Mouse (Mus musculus): Measurements from ENCODE around the gene Gm28308. TPM values are rescaled to one million over a fixed set of nuclear protein-coding genes. Genes with fewer than 3 reads are reported as not detected.

Gene Gm28308
- polyA plus RNA-seq, 1 experiment from 2014 or later, result not detected

DNA sequence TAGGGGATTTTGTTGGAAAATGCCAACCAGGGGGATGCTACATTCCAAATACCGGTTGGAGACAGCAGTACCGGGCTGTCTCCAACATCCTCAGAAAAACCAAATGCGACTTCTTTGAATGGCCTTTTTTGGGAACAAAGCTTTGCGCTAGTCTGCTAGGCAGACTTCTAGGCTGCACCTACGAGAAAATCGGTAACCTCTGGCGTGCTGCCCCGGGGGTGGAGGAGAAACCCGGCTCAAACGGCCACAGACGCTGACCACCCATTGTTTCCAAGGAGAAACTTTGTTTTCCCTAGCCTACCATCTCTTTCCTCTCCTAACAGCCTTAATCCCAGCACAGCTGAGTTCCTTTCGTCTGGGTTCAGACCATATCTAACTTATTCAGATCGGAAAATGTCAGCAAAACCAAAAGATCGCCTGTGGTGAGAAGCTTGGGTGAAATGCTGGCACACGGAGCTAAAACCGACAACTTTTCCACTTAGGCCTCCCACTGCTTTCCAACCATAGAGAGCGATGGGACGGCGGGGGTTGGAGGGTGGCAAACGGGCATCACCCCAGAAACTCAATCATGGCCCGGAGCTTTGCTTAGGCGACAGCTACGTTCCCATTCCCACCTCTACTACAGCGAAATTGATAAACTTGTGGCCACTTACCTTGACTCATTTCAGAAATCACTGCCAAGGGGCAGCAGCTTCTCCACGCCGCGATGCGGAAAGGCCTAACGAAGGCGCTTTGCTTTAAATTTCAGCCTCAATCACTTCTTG lies 26.7 kb upstream of the Gm28308 start:
- Histone ChIP-seq H3K4me1 (ENCODE audit: insufficient read depth, low read length) (peaks cover 45% of the 10 kb centered on the region), H3K36me3 (ENCODE audit: insufficient read depth, low read length) (no peaks in the 10 kb centered on the region; the same call in 1 of the 2 replicates), H3K9ac (replicated peaks; ENCODE audit: low read length) (peak overlapping the region; percentile 98), H3K4me2 (replicated peaks; ENCODE audit: low read depth, low read length) (peak overlapping the region; percentile 84), H3K27ac (ENCODE audit: low read length) (peak overlapping the region; percentile 99), H3K9me3 (ENCODE audit: low read length) (no peaks in the 10 kb centered on the region), H3K4me3 (ENCODE audit: low read length) (peak overlapping the region; percentile 83), H3K27me3 (ENCODE audit: insufficient read depth, low read length) (0 out of 2 replicates have a peak, but pooled peaks cover 3% of the 10 kb centered on the region)
- 0% methylated on average over 30 of the region's 30 CpGs for WGBS
- ATAC-seq (ENCODE audit: low FRiP score, low TSS enrichment), result no peak

DNA sequence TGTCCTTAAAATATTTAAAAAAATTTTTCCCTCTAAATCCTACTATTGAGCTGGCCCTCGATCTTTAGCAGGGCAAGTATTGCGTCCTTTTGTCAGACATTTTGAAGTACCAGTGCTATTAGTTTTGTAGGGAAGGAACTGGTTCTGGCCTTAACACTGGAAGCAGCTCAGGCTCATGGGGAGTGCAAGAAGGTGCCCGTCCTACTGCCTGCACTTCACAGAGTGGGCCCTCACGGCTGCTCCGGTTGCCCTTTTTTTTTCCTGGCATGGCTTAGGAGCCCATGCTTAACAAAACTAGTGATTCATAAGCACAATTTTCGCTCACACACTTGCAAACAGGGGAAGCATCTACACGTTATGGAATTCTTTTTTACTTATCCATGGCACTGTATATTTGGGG lies 25.8 kb upstream of the Gm28308 start:
- H3K27ac ChIP-seq (ENCODE audit: low read length), result peak overlapping the region; percentile 73; the same call in 1 of the 2 replicates
- ATAC-seq (ENCODE audit: low FRiP score, low TSS enrichment), result no peak
- H3K4me3 ChIP-seq (ENCODE audit: low read length), result peak overlapping the region; percentile 83
- 0 out of 2 replicates have a peak, but pooled peaks cover 3% of the 10 kb centered on the region for H3K27me3 ChIP-seq (ENCODE audit: insufficient read depth, low read length)
- H3K9ac ChIP-seq (replicated peaks; ENCODE audit: low read length), result peak overlapping the region; percentile 83
- peak overlapping the region; percentile 84 for H3K4me2 ChIP-seq (replicated peaks; ENCODE audit: low read depth, low read length)
- no peaks in the 10 kb centered on the region; the same call in 1 of the 2 replicates for H3K36me3 ChIP-seq (ENCODE audit: insufficient read depth, low read length)
- peaks cover 45% of the 10 kb centered on the region for H3K4me1 ChIP-seq (ENCODE audit: insufficient read depth, low read length)
- H3K9me3 ChIP-seq (ENCODE audit: low read length), result no peaks in the 10 kb centered on the region
- 2% methylated on average over 7 of the region's 7 CpGs for WGBS

DNA sequence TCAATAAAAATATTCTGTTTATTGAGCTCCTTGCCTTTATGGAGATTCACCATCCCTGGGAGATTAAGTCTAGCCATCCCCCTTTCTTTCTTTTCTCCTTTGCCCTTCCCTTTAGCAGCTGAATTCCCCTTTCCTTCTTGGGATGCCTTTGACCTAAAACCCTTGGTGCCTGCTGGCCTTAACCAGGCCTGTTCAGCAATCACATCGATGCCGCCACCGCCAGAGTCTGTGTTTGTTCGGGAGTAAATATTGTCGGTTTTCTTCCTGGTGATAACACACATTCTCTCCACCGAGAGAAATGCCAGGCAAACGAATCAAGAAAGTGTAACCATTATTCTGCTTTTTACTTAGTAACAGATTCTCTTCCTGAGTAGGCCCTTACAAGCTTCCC lies 25.0 kb upstream of the Gm28308 start:
- H3K4me2 ChIP-seq (replicated peaks; ENCODE audit: low read depth, low read length), result peak overlapping the region; percentile 84
- H3K9ac ChIP-seq (replicated peaks; ENCODE audit: low read length), result peak overlapping the region; percentile 99
- no peaks in the 10 kb centered on the region; the same call in 1 of the 2 replicates for H3K36me3 ChIP-seq (ENCODE audit: insufficient read depth, low read length)
- peak overlapping the region; percentile 83 for H3K4me3 ChIP-seq (ENCODE audit: low read length)
- H3K9me3 ChIP-seq (ENCODE audit: low read length), result no peaks in the 10 kb centered on the region
- ATAC-seq (ENCODE audit: low FRiP score, low TSS enrichment), result no peak
- H3K4me1 ChIP-seq (ENCODE audit: insufficient read depth, low read length), result peaks cover 45% of the 10 kb centered on the region
- H3K27ac ChIP-seq (ENCODE audit: low read length), result peak overlapping the region; percentile 86
- H3K27me3 ChIP-seq (ENCODE audit: insufficient read depth, low read length), result 0 out of 2 replicates have a peak, but pooled peaks cover 3% of the 10 kb centered on the region
- 6% methylated on average over 7 of the region's 7 CpGs for WGBS

DNA sequence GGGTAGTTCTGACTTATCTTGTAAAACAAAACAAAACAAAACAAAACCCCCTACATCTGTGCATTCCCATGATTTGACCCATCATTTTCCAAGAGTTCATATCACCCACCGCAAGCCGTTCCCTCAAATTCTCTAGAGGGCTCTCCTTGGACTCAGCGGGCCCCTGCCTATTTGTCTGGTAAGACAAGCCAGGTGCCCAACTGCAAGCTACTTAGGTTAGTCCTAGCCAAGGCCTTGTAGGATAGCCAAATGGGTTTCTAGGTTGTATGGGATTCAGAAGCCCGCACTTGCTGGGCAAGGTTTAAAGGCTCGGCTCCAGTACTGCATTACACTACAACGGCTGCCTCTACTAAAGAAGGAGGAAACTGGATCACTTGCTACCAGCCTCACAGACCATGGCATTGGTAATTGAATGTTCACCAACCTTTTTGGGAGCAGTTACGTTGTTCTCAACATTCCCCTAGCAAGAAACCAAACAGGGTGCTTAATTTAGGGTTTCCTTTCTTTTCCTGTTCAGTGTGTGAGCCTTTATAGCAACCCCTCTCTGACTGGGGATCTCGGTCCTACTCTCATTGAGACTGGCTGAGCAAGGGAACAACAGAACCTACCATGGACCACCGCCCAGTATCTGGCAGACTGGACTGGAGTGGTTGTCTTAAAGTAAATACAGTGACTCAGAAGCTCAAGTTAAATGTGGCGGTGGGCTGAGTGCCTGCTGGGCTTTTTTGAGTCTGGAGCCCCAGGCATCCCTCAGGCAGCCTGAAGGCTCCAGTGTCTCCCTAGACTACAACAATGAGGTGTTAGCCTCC lies 24.4 kb upstream of the Gm28308 start:
- H3K4me3 ChIP-seq (ENCODE audit: low read length), result peak overlapping the region; percentile 83
- H3K9me3 ChIP-seq (ENCODE audit: low read length), result no peaks in the 10 kb centered on the region
- 14% methylated on average over 10 of the region's 10 CpGs for WGBS
- 0 out of 2 replicates have a peak, but pooled peaks cover under 1% of the 10 kb centered on the region for H3K27me3 ChIP-seq (ENCODE audit: insufficient read depth, low read length)
- H3K4me2 ChIP-seq (replicated peaks; ENCODE audit: low read depth, low read length), result peak overlapping the region; percentile 84
- ATAC-seq (ENCODE audit: low FRiP score, low TSS enrichment), result no peak
- H3K27ac ChIP-seq (ENCODE audit: low read length), result peak overlapping the region; percentile 86
- H3K36me3 ChIP-seq (ENCODE audit: insufficient read depth, low read length), result no peaks in the 10 kb centered on the region; the same call in 1 of the 2 replicates
- H3K4me1 ChIP-seq (ENCODE audit: insufficient read depth, low read length), result peaks cover 39% of the 10 kb centered on the region
- H3K9ac ChIP-seq (replicated peaks; ENCODE audit: low read length), result peak overlapping the region; percentile 99

DNA sequence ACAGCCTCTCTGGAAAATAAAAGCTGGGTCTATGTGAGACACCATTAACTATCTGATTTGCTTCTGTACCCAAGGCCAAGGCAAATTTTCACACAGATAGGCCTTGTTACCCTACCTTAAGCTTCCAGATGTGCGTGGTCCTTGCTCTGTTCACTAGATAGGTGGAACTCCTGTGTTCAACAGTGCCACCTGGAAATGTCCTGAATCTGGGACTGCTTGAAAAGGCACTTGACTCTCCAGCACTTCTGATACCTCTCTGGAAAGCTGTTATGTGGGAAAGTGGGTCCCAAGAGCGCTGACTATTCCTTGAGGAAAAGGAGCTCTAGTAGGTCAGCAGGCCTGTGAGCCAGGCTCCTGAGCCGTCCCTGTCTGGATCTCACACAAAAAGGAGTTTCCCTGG lies 23.7 kb upstream of the Gm28308 start:
- Histone ChIP-seq H3K4me3 (ENCODE audit: low read length) (peak overlapping the region; percentile 83), H3K9me3 (ENCODE audit: low read length) (no peaks in the 10 kb centered on the region), H3K36me3 (ENCODE audit: insufficient read depth, low read length) (peaks cover 6% of the 10 kb centered on the region; the same call in 1 of the 2 replicates), H3K4me2 (replicated peaks; ENCODE audit: low read depth, low read length) (peak overlapping the region; percentile 84), H3K4me1 (ENCODE audit: insufficient read depth, low read length) (peaks cover 34% of the 10 kb centered on the region), H3K27me3 (ENCODE audit: insufficient read depth, low read length) (no peaks in the 10 kb centered on the region), H3K9ac (replicated peaks; ENCODE audit: low read length) (peak overlapping the region; percentile 99), H3K27ac (ENCODE audit: low read length) (peak overlapping the region; percentile 86)
- ATAC-seq (ENCODE audit: low FRiP score, low TSS enrichment), result no peak
- WGBS, result 17% methylated on average over 3 of the region's 3 CpGs

DNA sequence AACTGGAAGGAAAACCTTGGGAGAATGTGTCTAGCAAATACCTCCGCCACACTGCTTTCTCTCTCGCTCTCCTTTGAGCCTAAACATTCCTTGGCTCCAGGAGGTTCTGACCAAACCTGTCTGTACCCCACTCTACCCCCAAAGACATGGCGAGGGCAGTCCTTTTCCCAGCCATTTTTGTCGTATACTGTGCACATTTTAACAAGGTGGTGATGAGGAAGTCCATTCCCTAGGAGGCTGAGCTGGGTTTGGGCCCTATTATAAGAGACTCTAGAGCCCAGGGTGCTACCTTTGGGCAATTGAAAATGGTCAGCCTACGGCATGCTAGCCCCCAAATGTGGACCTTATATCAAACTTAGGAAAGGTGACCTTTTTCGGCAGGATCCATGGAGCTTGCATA lies 22.7 kb upstream of the Gm28308 start:
- H3K4me2 ChIP-seq (replicated peaks; ENCODE audit: low read depth, low read length), result peak overlapping the region; percentile 84
- H3K4me3 ChIP-seq (ENCODE audit: low read length), result peak overlapping the region; percentile 83
- WGBS, result 27% methylated on average over 6 of the region's 6 CpGs
- H3K36me3 ChIP-seq (ENCODE audit: insufficient read depth, low read length), result peaks cover 7% of the 10 kb centered on the region; the same call in 1 of the 2 replicates
- no peaks in the 10 kb centered on the region for H3K27me3 ChIP-seq (ENCODE audit: insufficient read depth, low read length)
- H3K9me3 ChIP-seq (ENCODE audit: low read length), result no peaks in the 10 kb centered on the region
- ATAC-seq (ENCODE audit: low FRiP score, low TSS enrichment), result no peak
- peaks cover 25% of the 10 kb centered on the region for H3K4me1 ChIP-seq (ENCODE audit: insufficient read depth, low read length)
- H3K9ac ChIP-seq (replicated peaks; ENCODE audit: low read length), result peak overlapping the region; percentile 99
- H3K27ac ChIP-seq (ENCODE audit: low read length), result peak overlapping the region; percentile 86

DNA sequence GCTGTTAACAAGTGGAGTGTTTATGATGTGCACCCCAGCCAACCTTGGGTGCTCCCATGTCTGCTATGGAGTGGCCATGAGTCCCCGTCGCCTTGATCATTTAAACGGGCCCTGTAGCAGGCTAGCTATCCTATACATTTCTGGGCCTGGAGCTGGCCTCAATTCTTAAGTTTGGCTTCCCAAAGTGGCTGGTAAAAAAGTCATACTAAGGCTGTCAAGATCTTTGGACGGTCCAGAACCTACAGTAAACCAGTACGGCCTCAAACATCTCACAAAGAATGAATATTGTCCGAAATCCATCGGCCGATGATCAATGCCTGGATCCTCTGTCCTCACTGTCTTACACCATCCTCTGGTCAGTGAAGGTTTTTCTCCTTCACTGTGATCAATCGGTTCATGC lies 22.1 kb upstream of the Gm28308 start:
- no peaks in the 10 kb centered on the region for H3K9me3 ChIP-seq (ENCODE audit: low read length)
- H3K4me1 ChIP-seq (ENCODE audit: insufficient read depth, low read length), result peaks cover 22% of the 10 kb centered on the region
- peak overlapping the region; percentile 83 for H3K4me3 ChIP-seq (ENCODE audit: low read length)
- H3K4me2 ChIP-seq (replicated peaks; ENCODE audit: low read depth, low read length), result peak overlapping the region; percentile 84
- peak overlapping the region; percentile 86 for H3K27ac ChIP-seq (ENCODE audit: low read length)
- H3K27me3 ChIP-seq (ENCODE audit: insufficient read depth, low read length), result no peaks in the 10 kb centered on the region
- ATAC-seq (ENCODE audit: low FRiP score, low TSS enrichment), result 0 out of 2 replicates have a peak, but pooled peaks have one; percentile 8
- H3K36me3 ChIP-seq (ENCODE audit: insufficient read depth, low read length), result peaks cover 7% of the 10 kb centered on the region; the same call in 1 of the 2 replicates
- peak overlapping the region; percentile 99 for H3K9ac ChIP-seq (replicated peaks; ENCODE audit: low read length)
- WGBS, result 13% methylated on average over 9 of the region's 9 CpGs

DNA sequence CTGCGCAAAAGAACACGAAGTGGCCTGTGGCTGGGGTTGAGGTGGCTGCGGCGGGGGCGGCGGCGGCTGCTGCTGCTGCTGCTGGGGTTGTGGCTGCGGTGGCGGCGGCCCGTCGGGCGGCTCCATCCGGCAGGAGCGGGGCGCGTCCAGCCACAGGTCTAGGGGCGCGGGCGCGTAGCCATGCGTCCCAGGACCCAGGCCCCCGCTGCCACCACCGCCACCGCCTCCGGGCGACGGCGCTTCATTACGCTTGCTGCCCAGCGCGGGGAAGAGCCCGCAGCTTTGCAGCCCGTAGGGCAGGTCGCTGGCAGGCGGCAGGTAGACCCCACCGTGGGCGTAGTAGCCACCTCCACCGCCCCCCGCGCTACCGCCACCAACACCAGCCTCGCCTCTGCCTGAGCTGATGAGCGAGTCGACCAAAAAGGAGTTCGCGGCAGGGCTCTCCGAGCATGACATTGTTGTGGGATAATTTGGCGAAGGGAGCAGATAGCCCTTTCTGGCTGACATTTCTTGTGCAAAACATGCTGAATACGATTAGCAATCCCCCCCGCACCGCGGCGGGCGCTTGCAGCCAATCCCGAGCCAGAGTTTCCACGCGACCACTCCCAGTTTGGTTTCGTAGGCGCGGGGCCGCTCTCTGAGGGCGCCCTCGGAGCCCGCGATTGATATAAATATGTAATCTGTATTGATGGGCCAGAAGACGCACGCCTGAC lies 21.4 kb upstream of the Gm28308 start:
- peak overlapping the region; percentile 83 for H3K4me3 ChIP-seq (ENCODE audit: low read length)
- peak; percentile 57; the same call in 1 of the 2 replicates for ATAC-seq (ENCODE audit: low FRiP score, low TSS enrichment)
- H3K36me3 ChIP-seq (ENCODE audit: insufficient read depth, low read length), result peaks cover 7% of the 10 kb centered on the region; the same call in 1 of the 2 replicates
- peak overlapping the region; percentile 86 for H3K27ac ChIP-seq (ENCODE audit: low read length)
- no peaks in the 10 kb centered on the region for H3K9me3 ChIP-seq (ENCODE audit: low read length)
- H3K27me3 ChIP-seq (ENCODE audit: insufficient read depth, low read length), result no peaks in the 10 kb centered on the region
- H3K4me1 ChIP-seq (ENCODE audit: insufficient read depth, low read length), result peaks cover 22% of the 10 kb centered on the region
- 1% methylated on average over 66 of the region's 68 CpGs for WGBS
- H3K4me2 ChIP-seq (replicated peaks; ENCODE audit: low read depth, low read length), result peak overlapping the region; percentile 84
- peak overlapping the region; percentile 99 for H3K9ac ChIP-seq (replicated peaks; ENCODE audit: low read length)
